Mouse (Mus musculus): Measurements from ENCODE around the gene Cldn15.

GRCm38 (mm10) chr5:136989801-136990200, 23.4 kb downstream of the Cldn15 start:
- TF ChIP-seq CTCF (IDR thresholded peaks at IDR 0.05) (no peak), EP300 (IDR thresholded peaks at IDR 0.05) (no peak)
